Mouse (Mus musculus) embryonic fibroblast, embryonic 13.5 days (primary cell): Measurements from ENCODE around the gene Sbf2.

ENCODE experiments used
- CTCF ChIP-seq: IDR thresholded peaks from 2 replicates; pipeline ENCODE4 v1.5.1; 2011; ENCODE audit warnings: mild to moderate bottlenecking, control low read depth, low read length, moderate library complexity, borderline replicate concordance; ENCODE audit not compliant: insufficient read depth
- POLR2A ChIP-seq: IDR thresholded peaks from 2 replicates; pipeline ENCODE4 v1.6.1; 2011; ENCODE audit warnings: low read depth, mild to moderate bottlenecking, control low read depth, low read length, moderate library complexity

DNA sequence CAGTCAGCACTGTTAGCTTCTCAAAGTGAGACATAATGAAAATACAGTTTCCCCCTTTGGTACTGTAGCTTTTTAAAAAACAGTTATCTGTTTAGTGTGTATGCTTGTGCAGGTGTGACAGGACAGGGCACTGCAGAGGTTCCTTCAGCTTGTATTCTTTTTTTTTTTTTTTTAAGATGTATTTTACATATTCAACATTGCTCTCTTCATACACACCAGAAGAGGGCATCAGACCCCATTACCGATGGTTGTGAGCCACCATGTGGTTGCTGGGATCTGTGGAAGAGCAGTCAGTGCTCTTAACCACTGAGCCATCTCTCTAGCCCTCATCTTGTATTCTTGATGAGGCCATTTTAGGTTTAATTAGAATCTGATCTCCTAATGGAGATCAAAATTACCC lies 289.9 kb downstream of the Sbf2 start:
- TF ChIP-seq POLR2A = no peak
- no peak for TF ChIP-seq CTCF
